Mouse (Mus musculus): Measurements from ENCODE around the gene Hist1h2bq.
"Not testable (repeated sequence)": the region's sequence is repeated elsewhere in the genome, so short reads cannot be mapped to it uniquely, and the experiment has no call there.

DNA sequence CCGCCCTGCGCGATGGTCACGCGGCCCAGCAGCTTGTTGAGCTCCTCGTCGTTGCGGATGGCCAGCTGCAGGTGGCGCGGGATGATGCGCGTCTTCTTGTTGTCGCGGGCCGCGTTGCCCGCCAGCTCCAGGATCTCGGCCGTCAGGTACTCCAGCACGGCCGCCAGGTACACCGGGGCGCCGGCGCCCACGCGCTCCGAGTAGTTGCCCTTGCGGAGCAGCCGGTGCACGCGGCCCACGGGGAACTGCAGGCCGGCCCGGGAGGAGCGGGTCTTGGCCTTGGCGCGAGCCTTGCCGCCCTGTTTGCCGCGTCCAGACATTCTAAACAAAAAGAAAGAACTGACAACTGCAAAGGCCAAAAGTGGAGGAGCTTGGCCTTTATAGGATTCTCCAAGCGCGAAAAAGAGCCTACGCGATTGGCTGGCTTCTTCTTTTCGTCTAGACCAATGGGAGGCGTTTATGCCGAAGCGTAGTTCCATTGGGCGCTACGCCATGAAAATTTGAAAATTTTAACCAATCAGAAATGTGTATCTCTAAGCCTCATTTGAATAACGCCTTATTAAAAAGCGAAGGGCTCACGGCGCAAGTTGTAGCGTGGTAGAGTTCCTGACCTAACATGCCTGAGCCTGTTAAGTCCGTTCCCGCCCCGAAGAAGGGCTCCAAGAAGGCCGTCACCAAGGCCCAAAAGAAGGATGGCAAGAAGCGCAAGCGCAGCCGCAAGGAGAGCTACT lies 22.9 kb downstream of the Hist1h2bq start, which contains the start of the genes Hist1h2an and Hist1h2bp:
- TF ChIP-seq POLR2A (IDR thresholded peaks at IDR 0.05; ENCODE audit: insufficient read length, low read depth): peak; percentile 67
- TF ChIP-seq MYOD1 (IDR thresholded peaks at IDR 0.05; ENCODE audit: control insufficient read depth in 1 of 3, insufficient read length in 2 of 3, low read depth in 2 of 3); TCF12 (IDR thresholded peaks at IDR 0.05; ENCODE audit: insufficient read depth, poor library complexity, severe bottlenecking); MAX (IDR thresholded peaks at IDR 0.05; ENCODE audit: low read depth); REST (IDR thresholded peaks at IDR 0.05; ENCODE audit: insufficient read depth, insufficient read length); USF1 (IDR thresholded peaks at IDR 0.05; ENCODE audit: low read depth); MYOG (IDR thresholded peaks at IDR 0.05; ENCODE audit: control insufficient read depth in 1 of 3, insufficient read depth in 1 of 3, insufficient read length in 2 of 3, low read depth in 2 of 3): not testable (repeated sequence)
